Mouse (Mus musculus): ENCODE data around the gene Kndc1.

The Kndc1 gene

DNA sequence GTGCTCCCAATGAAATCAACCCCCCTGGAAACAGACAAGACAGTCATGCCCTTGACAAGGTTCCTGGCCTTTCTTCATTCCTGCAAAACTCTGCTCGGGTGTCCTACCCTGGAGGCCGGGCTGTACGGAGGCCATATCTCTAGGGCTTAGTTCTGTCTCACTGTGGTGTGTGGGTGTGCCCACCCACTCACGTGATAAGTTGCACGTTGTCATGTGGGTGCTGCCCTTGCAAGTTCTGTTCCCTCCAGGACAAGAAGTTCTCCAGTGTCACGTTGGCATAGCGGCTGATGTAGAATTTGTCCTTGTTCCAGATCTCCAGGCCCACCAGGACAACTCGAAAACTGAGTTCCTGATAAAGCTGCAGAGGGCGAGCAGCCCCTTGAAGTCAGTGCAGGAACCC, 93.8 kb downstream of the Kndc1 start:
- no peak for DNase-seq (ENCODE audit: low spot score)

DNA sequence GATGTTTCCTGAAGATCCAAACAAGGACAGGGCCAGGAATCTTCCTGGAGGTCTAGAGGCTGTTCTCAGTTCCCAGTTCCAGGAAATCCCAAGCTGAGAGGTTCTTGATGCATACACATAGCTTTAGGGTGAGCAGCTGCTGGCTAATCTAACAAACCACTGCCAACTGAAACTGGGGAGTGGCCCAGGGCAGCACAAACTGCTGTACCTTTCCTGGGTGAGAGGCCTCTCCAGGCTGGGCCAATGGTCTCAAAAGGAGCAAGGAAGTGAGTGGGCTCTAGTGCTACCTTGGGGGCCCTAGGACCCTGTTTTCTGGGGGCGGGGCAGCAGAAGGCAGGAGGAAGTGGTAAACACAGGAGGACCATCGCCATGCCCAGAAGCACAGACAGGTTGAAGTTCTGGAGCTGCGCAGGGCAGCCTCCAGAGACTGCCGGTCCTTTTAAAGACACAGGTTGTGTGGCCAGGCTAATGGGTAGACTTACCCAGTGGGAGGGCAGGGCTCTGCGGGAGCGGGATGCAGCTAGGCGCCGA, 96.4 kb downstream of the Kndc1 start:
- DNase-seq (ENCODE audit: low spot score) = no peak

All from ovary, postnatal 10 days (tissue).